ENCODE assay signal across 10 mouse cellular contexts in the genomic region with DNA sequence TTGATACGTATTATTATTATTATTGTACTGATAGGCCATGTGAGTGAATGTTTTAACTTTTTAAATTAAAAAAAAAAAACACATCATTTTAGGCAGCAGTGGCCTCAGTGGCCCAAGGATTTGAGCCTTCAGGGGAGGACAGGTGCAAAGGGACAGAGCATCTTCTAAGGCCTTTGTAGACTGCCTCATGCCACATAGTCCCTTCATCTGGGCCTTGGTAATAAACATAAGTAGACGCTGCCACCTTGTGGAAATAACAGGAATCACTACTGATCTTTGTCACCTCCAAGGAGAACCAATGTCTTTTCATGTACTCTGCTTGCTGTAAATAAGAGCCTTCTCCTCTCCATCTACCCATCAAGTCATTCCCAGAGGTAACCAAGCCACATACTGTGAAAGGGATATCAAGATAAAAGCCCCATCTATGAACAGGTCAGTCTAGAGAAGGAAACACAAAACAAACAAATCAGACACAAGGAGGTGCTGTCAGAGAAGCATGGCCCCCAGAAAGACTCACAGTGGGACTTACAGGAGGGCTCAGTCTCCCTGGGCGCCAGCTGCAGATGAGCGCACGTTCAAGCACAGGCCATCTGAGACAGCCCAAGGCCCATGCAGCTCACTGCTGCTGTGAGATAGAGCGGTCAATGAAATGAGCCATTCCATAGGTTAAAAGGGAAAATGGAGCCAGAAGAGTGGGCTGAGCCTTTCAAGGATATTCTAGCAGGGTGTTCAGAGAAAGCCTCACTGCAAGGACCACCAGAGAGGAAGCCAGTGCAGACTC. TPM values are rescaled to one million over a fixed set of nuclear protein-coding genes. Genes with fewer than 3 reads are reported as not detected.
DNase-seq lines count a peak whose midpoint lies in the region; ATAC-seq and TF ChIP-seq lines count a peak whose summit lies in the region.
"Had no signal": no experiment of that assay in that cellular context is flagged by ENCODE, and none has a peak within 500 bp of the region (broad histone marks: within the 10 kb centered on the region; RNA-seq: fewer than 3 reads in every experiment).

No protein-coding gene starts in this region.

- no peaks in the 10 kb centered on the region for H3K36me3 ChIP-seq in liver, embryonic 14.5 days (replicated peaks; ENCODE audit: control insufficient read depth, insufficient read depth, low read depth)
- H3K36me3 ChIP-seq in liver, embryonic 12.5 days: no peaks in the 10 kb centered on the region
- no peaks in the 10 kb centered on the region for H3K36me3 ChIP-seq in embryonic facial prominence, embryonic 10.5 days (replicated peaks)
- no peaks in the 10 kb centered on the region for H3K36me3 ChIP-seq in stomach, postnatal 0 days (ENCODE audit: control insufficient read depth, insufficient read depth, low read length)

- H3K4me3 ChIP-seq in liver, embryonic 14.5 days (ENCODE audit: insufficient read depth in 1 of 2, low read depth in 2 of 2, low read length in 2 of 2): no peak overlapping the region
- H3K4me3 ChIP-seq in liver, embryonic 12.5 days: no peak overlapping the region
- no peak overlapping the region for H3K4me3 ChIP-seq in embryonic facial prominence, embryonic 10.5 days
- no peak overlapping the region for H3K4me3 ChIP-seq in stomach, postnatal 0 days (ENCODE audit: low read depth, low read length)
- H3K4me3 ChIP-seq: erythroblast, embryonic 14.5 days; megakaryocyte, embryonic 14.5 days had no signal

- no peak overlapping the region for H3K27ac ChIP-seq in liver, embryonic 14.5 days
- H3K27ac ChIP-seq in liver, embryonic 12.5 days: no peak overlapping the region
- no peak overlapping the region for H3K27ac ChIP-seq in embryonic facial prominence, embryonic 10.5 days (replicated peaks)
- H3K27ac ChIP-seq in stomach, postnatal 0 days (replicated peaks): no peak overlapping the region

- WGBS in liver, embryonic 14.5 days (ENCODE audit: insufficient replicate concordance): 53% methylated on average over 6 of the region's 6 CpGs
- 55% methylated on average over 6 of the region's 6 CpGs for WGBS in liver, embryonic 12.5 days (ENCODE audit: insufficient replicate concordance)
- 62% methylated on average over 6 of the region's 6 CpGs for WGBS in embryonic facial prominence, embryonic 10.5 days
- 69% methylated on average over 6 of the region's 6 CpGs for WGBS in stomach, postnatal 0 days

- no peak overlapping the region for H3K9ac ChIP-seq in liver, embryonic 14.5 days (replicated peaks)
- no peak overlapping the region for H3K9ac ChIP-seq in liver, embryonic 12.5 days
- H3K9ac ChIP-seq in stomach, postnatal 0 days (ENCODE audit: low read length): no peak overlapping the region

- no peaks in the 10 kb centered on the region for H3K9me3 ChIP-seq in liver, embryonic 14.5 days (ENCODE audit: control insufficient read depth, low read length)
- H3K9me3 ChIP-seq in liver, embryonic 12.5 days (replicated peaks): no peaks in the 10 kb centered on the region
- no peaks in the 10 kb centered on the region for H3K9me3 ChIP-seq in embryonic facial prominence, embryonic 10.5 days
- no peaks in the 10 kb centered on the region for H3K9me3 ChIP-seq in stomach, postnatal 0 days (ENCODE audit: control insufficient read depth, low read length)
- H3K9me3 ChIP-seq: megakaryocyte, embryonic 14.5 days had no signal

- TF ChIP-seq CTCF in liver, embryonic 14.5 days (IDR thresholded peaks at IDR 0.05; ENCODE audit: low read depth): peak; percentile 48; the same call in 1 of the 2 replicates
- TF ChIP-seq CTCF in stomach, postnatal 0 days (IDR thresholded peaks at IDR 0.05; ENCODE audit: low read depth): peak; percentile 86

- H3K27me3 ChIP-seq in liver, embryonic 14.5 days (ENCODE audit: control insufficient read depth, insufficient read depth, low read length): no peaks in the 10 kb centered on the region
- no peaks in the 10 kb centered on the region for H3K27me3 ChIP-seq in liver, embryonic 12.5 days (replicated peaks)
- H3K27me3 ChIP-seq in embryonic facial prominence, embryonic 10.5 days (replicated peaks; ENCODE audit: low read depth, poor library complexity, severe bottlenecking): no peaks in the 10 kb centered on the region
- H3K27me3 ChIP-seq in stomach, postnatal 0 days (ENCODE audit: control insufficient read depth, insufficient read depth, low read length): no peaks in the 10 kb centered on the region
- H3K27me3 ChIP-seq: megakaryocyte, embryonic 14.5 days had no signal

- no peak for TF ChIP-seq EP300 in liver, embryonic 14.5 days (IDR thresholded peaks at IDR 0.05; ENCODE audit: low read depth)
- TF ChIP-seq EP300 in stomach, postnatal 0 days (optimal IDR thresholded peaks at IDR 0.05): no peak

- H3K4me2 ChIP-seq in liver, embryonic 14.5 days (ENCODE audit: low read depth): no peak overlapping the region
- no peak overlapping the region for H3K4me2 ChIP-seq in liver, embryonic 12.5 days
- H3K4me2 ChIP-seq in stomach, postnatal 0 days (replicated peaks; ENCODE audit: low read depth): no peak overlapping the region

- H3K4me1 ChIP-seq in liver, embryonic 14.5 days (replicated peaks; ENCODE audit: control insufficient read depth in 2 of 2, insufficient read depth in 2 of 2, low read length in 1 of 2): no peaks in the 10 kb centered on the region
- H3K4me1 ChIP-seq in liver, embryonic 12.5 days: no peaks in the 10 kb centered on the region
- H3K4me1 ChIP-seq in embryonic facial prominence, embryonic 10.5 days: no peaks in the 10 kb centered on the region
- no peaks in the 10 kb centered on the region for H3K4me1 ChIP-seq in stomach, postnatal 0 days (replicated peaks; ENCODE audit: control insufficient read depth, insufficient read depth)
- H3K4me1 ChIP-seq: megakaryocyte, embryonic 14.5 days had no signal

- DNase-seq in liver, embryonic 14.5 days (ENCODE audit: low read depth in 3 of 3, low spot score in 3 of 3): peak in 1 of 3 experiments; percentile 2
- DNase-seq in brain, adult 2 months (ENCODE audit: low read depth, low spot score): peak; percentile 84
- DNase-seq in embryonic facial prominence, embryonic 10.5 days (ENCODE audit: low spot score): peak; percentile 26
- peak; percentile 42 for DNase-seq in hindlimb bud, embryonic 11.5 days (ENCODE audit: extremely low spot score, low read depth, low spot score)
- DNase-seq in lung, postnatal 14 days: peak; percentile 51
- DNase-seq in stomach, postnatal 0 days (ENCODE audit: low spot score): peak; percentile 30
- no peak for DNase-seq in thymus, postnatal 14 days

- ATAC-seq in liver, embryonic 14.5 days (ENCODE audit: insufficient read depth): no peak
- ATAC-seq in liver, embryonic 12.5 days: no peak
- ATAC-seq in stomach, postnatal 0 days (ENCODE audit: low FRiP score, low TSS enrichment): no peak

RNA-seq across cellular contexts. Expression of gene Glb1l2, which starts 30.0 kb away (rescaled TPM):
- polyA plus RNA-seq in liver, embryonic 14.5 days (2012; rRNA removed): 0.03 and 0.06 TPM in 2 replicates
- not detected in 2 replicates for polyA plus RNA-seq in liver, embryonic 14.5 days (2014; fragmentation: Nextera tagmentation; extraction: Ambion mirVana)
- polyA plus RNA-seq in liver, embryonic 12.5 days (2016; fragmentation: Nextera tagmentation; extraction: Ambion mirVana): 0.14 and 0.19 TPM in 2 replicates
- polyA plus RNA-seq in embryonic facial prominence, embryonic 10.5 days (2016; fragmentation: Nextera tagmentation; extraction: Ambion mirVana): 4.5 and 4.6 TPM in 2 replicates
- 10.2 and 10.3 TPM in 2 replicates for polyA plus RNA-seq in stomach, postnatal 0 days (2015; fragmentation: Nextera tagmentation; extraction: Ambion mirVana)
- polyA plus RNA-seq: erythroblast, embryonic 14.5 days had no signal

RNA-seq across cellular contexts. Expression of gene B3gat1, which starts 42.8 kb away (rescaled TPM):
- 0.01 and 0.15 TPM in 2 replicates for polyA plus RNA-seq in liver, embryonic 14.5 days (2012; rRNA removed)
- not detected in 2 replicates for polyA plus RNA-seq in liver, embryonic 14.5 days (2014; fragmentation: Nextera tagmentation; extraction: Ambion mirVana)
- polyA plus RNA-seq in liver, embryonic 12.5 days (2016; fragmentation: Nextera tagmentation; extraction: Ambion mirVana): not detected in 2 replicates
- polyA plus RNA-seq in embryonic facial prominence, embryonic 10.5 days (2016; fragmentation: Nextera tagmentation; extraction: Ambion mirVana): 0.61 and 0.69 TPM in 2 replicates
- 0.02 and 0.05 TPM in 2 replicates for polyA plus RNA-seq in stomach, postnatal 0 days (2015; fragmentation: Nextera tagmentation; extraction: Ambion mirVana)
- polyA plus RNA-seq: erythroblast, embryonic 14.5 days had no signal
